Mouse (Mus musculus) heart, adult 2 months (tissue): ENCODE results near the gene Olfr527.

Experiments used
- CTCF ChIP-seq: fragments of 200-600 bp; IDR thresholded peaks from 2 replicates; pipeline ENCODE4 v1.8.1; 2022; ENCODE audit warnings: antibody characterized with exemption, mild to moderate bottlenecking, moderate library complexity
- POLR2A ChIP-seq: fragments of 200-500 bp; IDR thresholded peaks from 2 replicates; pipeline ENCODE4 v1.6.1; 2011; ENCODE audit warnings: mild to moderate bottlenecking, low read depth, low read length, control low read depth; ENCODE audit not compliant: insufficient read depth

GRCm38 (mm10) chr7:140296876-140297275 lies 36.9 kb upstream of the Olfr527 start:
- TF ChIP-seq CTCF, result no peak
- no peak for TF ChIP-seq POLR2A
